Mouse (Mus musculus): Measurements from ENCODE around the gene Ccdc162. TPM values are rescaled to one million over a fixed set of nuclear protein-coding genes. Genes with fewer than 3 reads are reported as not detected.

The Ccdc162 gene
- polyA plus RNA-seq, 2 experiments, result 1.6 to 2.1 TPM

- H3K27me3 ChIP-seq (ENCODE audit: control insufficient read depth, insufficient read depth, low read length), result no peaks in the 10 kb centered on the region
- ATAC-seq (ENCODE audit: low FRiP score, low read depth) (no peak), DNase-seq (ENCODE audit: low spot score) (peak; percentile 23)
- no peak for TF ChIP-seq POLR2A (IDR thresholded peaks at IDR 0.05; ENCODE audit: borderline replicate concordance, extremely low read depth, insufficient read depth, insufficient read length)
- WGBS, result 66% methylated on average over 9 of the region's 9 CpGs
- no peak overlapping the region for H3K27ac ChIP-seq (replicated peaks; ENCODE audit: low read depth, low read length)
- H3K36me3 ChIP-seq (ENCODE audit: control insufficient read depth, insufficient read depth, low read length), result no peaks in the 10 kb centered on the region
- H3K9me3 ChIP-seq (ENCODE audit: control insufficient read depth, low read length), result no peaks in the 10 kb centered on the region
- no peak overlapping the region for H3K4me3 ChIP-seq (replicated peaks; ENCODE audit: low read length)
- H3K4me1 ChIP-seq (ENCODE audit: control insufficient read depth, insufficient read depth, low read length), result no peaks in the 10 kb centered on the region
- H3K4me2 ChIP-seq (replicated peaks; ENCODE audit: low read depth, low read length, severe bottlenecking), result no peak overlapping the region
- no peak overlapping the region for H3K9ac ChIP-seq (ENCODE audit: low read depth, low read length, severe bottlenecking)
Measured at GRCm38 (mm10) chr10:41635276-41636033, 81.0 kb downstream of the Ccdc162 start.

- 92% methylated on average over 11 of the region's 11 CpGs for WGBS
- no peak for DNase-seq (ENCODE audit: low spot score)
- H3K9ac ChIP-seq (ENCODE audit: low read depth, low read length, severe bottlenecking), result no peak overlapping the region
Measured at GRCm38 (mm10) chr10:41633801-41634200, 82.6 kb downstream of the Ccdc162 start.

GRCm38 (mm10) chr10:41632062-41632461 lies 84.4 kb downstream of the Ccdc162 start:
- H3K9ac ChIP-seq (ENCODE audit: low read depth, low read length, severe bottlenecking), result no peak overlapping the region
- no peaks in the 10 kb centered on the region for H3K36me3 ChIP-seq (ENCODE audit: control insufficient read depth, insufficient read depth, low read length)
- WGBS, result 100% methylated on average over 1 of the region's 1 CpGs
- no peak overlapping the region for H3K27ac ChIP-seq (replicated peaks; ENCODE audit: low read depth, low read length)
- H3K27me3 ChIP-seq (ENCODE audit: control insufficient read depth, insufficient read depth, low read length), result no peaks in the 10 kb centered on the region
- DNase-seq (ENCODE audit: low spot score) (no peak), ATAC-seq (ENCODE audit: low FRiP score, low read depth) (no peak)
- H3K4me1 ChIP-seq (ENCODE audit: control insufficient read depth, insufficient read depth, low read length), result no peaks in the 10 kb centered on the region
- no peaks in the 10 kb centered on the region for H3K9me3 ChIP-seq (ENCODE audit: control insufficient read depth, low read length)
- TF ChIP-seq POLR2A (IDR thresholded peaks at IDR 0.05; ENCODE audit: borderline replicate concordance, extremely low read depth, insufficient read depth, insufficient read length), result no peak
- H3K4me2 ChIP-seq (replicated peaks; ENCODE audit: low read depth, low read length, severe bottlenecking), result no peak overlapping the region
- H3K4me3 ChIP-seq (replicated peaks; ENCODE audit: low read length), result no peak overlapping the region

More at GRCm38 (mm10) chr10:41633801-41634200, 82.6 kb downstream of the Ccdc162 start:
- no peak overlapping the region for H3K4me2 ChIP-seq (replicated peaks; ENCODE audit: low read depth, low read length, severe bottlenecking)
- no peaks in the 10 kb centered on the region for H3K36me3 ChIP-seq (ENCODE audit: control insufficient read depth, insufficient read depth, low read length)
- no peak overlapping the region for H3K4me3 ChIP-seq (replicated peaks; ENCODE audit: low read length)
- no peaks in the 10 kb centered on the region for H3K27me3 ChIP-seq (ENCODE audit: control insufficient read depth, insufficient read depth, low read length)
- H3K9me3 ChIP-seq (ENCODE audit: control insufficient read depth, low read length), result no peaks in the 10 kb centered on the region
- ATAC-seq (ENCODE audit: low FRiP score, low read depth), result no peak
- no peaks in the 10 kb centered on the region for H3K4me1 ChIP-seq (ENCODE audit: control insufficient read depth, insufficient read depth, low read length)
- no peak overlapping the region for H3K27ac ChIP-seq (replicated peaks; ENCODE audit: low read depth, low read length)
- TF ChIP-seq POLR2A (IDR thresholded peaks at IDR 0.05; ENCODE audit: borderline replicate concordance, extremely low read depth, insufficient read depth, insufficient read length), result no peak

- no peak for ATAC-seq (ENCODE audit: low FRiP score, low read depth)
- H3K9me3 ChIP-seq (ENCODE audit: control insufficient read depth, low read length), result no peaks in the 10 kb centered on the region
- 78% methylated on average over 3 of the region's 3 CpGs for WGBS
- no peaks in the 10 kb centered on the region for H3K36me3 ChIP-seq (ENCODE audit: control insufficient read depth, insufficient read depth, low read length)
- H3K4me2 ChIP-seq (replicated peaks; ENCODE audit: low read depth, low read length, severe bottlenecking), result no peak overlapping the region
- DNase-seq (ENCODE audit: low spot score), result no peak
- no peak overlapping the region for H3K9ac ChIP-seq (ENCODE audit: low read depth, low read length, severe bottlenecking)
- H3K27ac ChIP-seq (replicated peaks; ENCODE audit: low read depth, low read length), result no peak overlapping the region
- no peaks in the 10 kb centered on the region for H3K4me1 ChIP-seq (ENCODE audit: control insufficient read depth, insufficient read depth, low read length)
- TF ChIP-seq POLR2A (IDR thresholded peaks at IDR 0.05; ENCODE audit: borderline replicate concordance, extremely low read depth, insufficient read depth, insufficient read length), result no peak
- H3K27me3 ChIP-seq (ENCODE audit: control insufficient read depth, insufficient read depth, low read length), result no peaks in the 10 kb centered on the region
- no peak overlapping the region for H3K4me3 ChIP-seq (replicated peaks; ENCODE audit: low read length)
Measured at GRCm38 (mm10) chr10:41626996-41627395, 89.4 kb downstream of the Ccdc162 start.

- Histone ChIP-seq H3K4me3 (replicated peaks; ENCODE audit: low read length) (no peak overlapping the region), H3K27ac (replicated peaks; ENCODE audit: low read depth, low read length) (no peak overlapping the region), H3K27me3 (ENCODE audit: control insufficient read depth, insufficient read depth, low read length) (no peaks in the 10 kb centered on the region), H3K4me1 (ENCODE audit: control insufficient read depth, insufficient read depth, low read length) (no peaks in the 10 kb centered on the region), H3K9me3 (ENCODE audit: control insufficient read depth, low read length) (no peaks in the 10 kb centered on the region), H3K4me2 (replicated peaks; ENCODE audit: low read depth, low read length, severe bottlenecking) (no peak overlapping the region), H3K9ac (ENCODE audit: low read depth, low read length, severe bottlenecking) (no peak overlapping the region), H3K36me3 (ENCODE audit: control insufficient read depth, insufficient read depth, low read length) (no peaks in the 10 kb centered on the region)
- no peak for TF ChIP-seq POLR2A (IDR thresholded peaks at IDR 0.05; ENCODE audit: borderline replicate concordance, extremely low read depth, insufficient read depth, insufficient read length)
- ATAC-seq (ENCODE audit: low FRiP score, low read depth) (no peak), DNase-seq (ENCODE audit: low spot score) (no peak)
- 97% methylated on average over 2 of the region's 2 CpGs for WGBS
Measured at GRCm38 (mm10) chr10:41619988-41620387, 96.4 kb downstream of the Ccdc162 start.
